Mouse (Mus musculus) kidney, adult 2 months (tissue): Measurements from ENCODE around the gene Olfr1223. TPM values are rescaled to one million over a fixed set of nuclear protein-coding genes. Genes with fewer than 3 reads are reported as not detected.
"Not testable (repeated sequence)": the region's sequence is repeated elsewhere in the genome, so short reads cannot be mapped to it uniquely, and the experiment has no call there.

ENCODE experiments used
- DNase-seq: peaks from one replicate; pipeline ENCODE4 v3.0.0; 2021
- H3K27ac ChIP-seq: fragments of 200-500 bp; 2 replicates; pipeline ENCODE4 v1.5.1; 2012; ENCODE audit warnings: low read depth, low read length, control low read depth, inconsistent platforms; ENCODE audit not compliant: insufficient read depth
- H3K27me3 ChIP-seq: fragments of 200-500 bp; replicated peaks from 2 replicates; pipeline ENCODE4 v1.6.1; 2012; ENCODE audit warnings: mild to moderate bottlenecking, moderate library complexity, low read length, inconsistent platforms; ENCODE audit not compliant: control insufficient read depth, insufficient read depth
- H3K36me3 ChIP-seq: fragments of 200-500 bp; 2 replicates; pipeline ENCODE4 v1.6.1; 2012; ENCODE audit warnings: mild to moderate bottlenecking, moderate library complexity, low read length, inconsistent platforms; ENCODE audit not compliant: control insufficient read depth, insufficient read depth
- H3K4me1 ChIP-seq: fragments of 200-500 bp; 2 replicates; pipeline ENCODE4 v1.6.1; 2011; ENCODE audit warnings: low read length; ENCODE audit not compliant: control insufficient read depth, insufficient read depth
- H3K4me3 ChIP-seq: fragments of 200-500 bp; 2 replicates; pipeline ENCODE4 v1.5.1; 2011; ENCODE audit warnings: mild to moderate bottlenecking, low read depth, low read length, control low read depth; ENCODE audit not compliant: insufficient read depth
- CTCF ChIP-seq: fragments of 200-500 bp; conservative IDR thresholded peaks from 2 replicates; pipeline ENCODE4 v1.5.1; 2011; ENCODE audit warnings: low read depth, mild to moderate bottlenecking, control low read depth, low read length, moderate library complexity, mixed read lengths; ENCODE audit not compliant: insufficient read depth, insufficient read length
- POLR2A ChIP-seq: fragments of 200-500 bp; IDR thresholded peaks from one replicate; pipeline ENCODE4 v1.6.1; 2011; ENCODE audit warnings: low read depth, low read length, control low read depth
- WGBS: fragments of 180-500 bp; shearing (Covaris S2); methylation state at CpG from one replicate; pipeline ENCODE4 v1.1.7; 2018; 5-methylcytosine and 5-hydroxymethylcytosine counted together
- polyA plus RNA-seq: library from polyadenylated mRNA; depleted of rRNA; stranded (reverse); fragments of >200 nt; gene quantifications from 2 replicates; pipeline ENCODE4 v1.2.3, GENCODE M21; 2012; rRNA removed

Olfr1223 gene
- not detected in 2 replicates for polyA plus RNA-seq

DNA sequence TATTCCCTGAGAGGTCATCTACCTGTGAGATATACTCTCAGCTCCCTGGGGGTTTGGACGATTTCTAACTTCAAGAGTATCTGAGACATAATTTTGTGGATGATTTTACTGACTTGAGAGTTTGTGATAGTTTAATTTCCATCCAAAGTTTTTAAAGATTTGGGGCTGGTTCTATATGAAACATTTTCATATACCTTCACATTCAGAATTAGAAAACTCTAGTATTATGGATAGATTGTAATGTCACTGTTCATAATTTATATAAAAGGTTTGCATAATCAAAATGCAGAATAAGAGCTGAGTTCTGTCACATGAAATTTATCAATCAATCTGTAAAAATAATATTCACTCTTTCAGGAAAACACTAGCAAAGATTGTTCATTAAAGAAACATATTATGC lies at the start of gene Olfr1223:
Olfr1223 (minus strand) TSS at position 101 of the 400 bp plus-strand sequence.
- DNase-seq = no peak
- TF ChIP-seq CTCF = no peak
- no peak for TF ChIP-seq POLR2A
- H3K27me3 ChIP-seq = no peaks in the 10 kb centered on the region
- no peak within 1 kb of the TSS for H3K4me3 ChIP-seq
- H3K4me1 ChIP-seq = no peaks in the 10 kb centered on the region
- no peaks in the 10 kb centered on the region for H3K36me3 ChIP-seq
- H3K27ac ChIP-seq = no peak within 1 kb of the TSS
- 63% methylated on average over 1 of the region's 1 CpGs for WGBS

DNA sequence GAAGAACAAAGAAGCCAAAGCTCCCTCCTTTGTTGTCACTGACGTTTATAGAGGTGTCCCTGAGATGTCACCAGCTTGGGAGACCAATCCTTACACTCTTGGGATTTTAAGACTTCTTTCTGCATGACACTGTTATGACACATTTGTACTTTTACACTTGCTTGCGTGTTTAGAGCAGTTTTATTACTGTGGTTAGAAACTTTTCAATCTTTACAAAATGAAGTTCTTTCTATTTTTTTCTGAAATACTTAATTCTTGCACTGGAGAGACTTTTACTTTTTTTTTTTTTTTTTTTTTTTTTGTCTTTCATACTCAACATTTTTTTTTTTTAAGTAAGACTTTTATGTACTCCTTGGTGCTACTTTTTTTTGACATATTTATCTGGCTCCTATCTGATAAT lies 48.6 kb upstream of the Olfr1223 start, which contains the start of gene Olfr1226:
Olfr1226 (minus strand) TSS at position 101 of the 400 bp plus-strand sequence.
- no peaks in the 10 kb centered on the region for H3K36me3 ChIP-seq
- no peak within 1 kb of the TSS for H3K4me3 ChIP-seq
- H3K27ac ChIP-seq = no peak within 1 kb of the TSS
- H3K4me1 ChIP-seq = no peaks in the 10 kb centered on the region
- DNase-seq = no peak
- TF ChIP-seq CTCF = no peak
- no peak for TF ChIP-seq POLR2A
- WGBS = 55% methylated on average over 2 of the region's 2 CpGs
- no peaks in the 10 kb centered on the region for H3K27me3 ChIP-seq

DNA sequence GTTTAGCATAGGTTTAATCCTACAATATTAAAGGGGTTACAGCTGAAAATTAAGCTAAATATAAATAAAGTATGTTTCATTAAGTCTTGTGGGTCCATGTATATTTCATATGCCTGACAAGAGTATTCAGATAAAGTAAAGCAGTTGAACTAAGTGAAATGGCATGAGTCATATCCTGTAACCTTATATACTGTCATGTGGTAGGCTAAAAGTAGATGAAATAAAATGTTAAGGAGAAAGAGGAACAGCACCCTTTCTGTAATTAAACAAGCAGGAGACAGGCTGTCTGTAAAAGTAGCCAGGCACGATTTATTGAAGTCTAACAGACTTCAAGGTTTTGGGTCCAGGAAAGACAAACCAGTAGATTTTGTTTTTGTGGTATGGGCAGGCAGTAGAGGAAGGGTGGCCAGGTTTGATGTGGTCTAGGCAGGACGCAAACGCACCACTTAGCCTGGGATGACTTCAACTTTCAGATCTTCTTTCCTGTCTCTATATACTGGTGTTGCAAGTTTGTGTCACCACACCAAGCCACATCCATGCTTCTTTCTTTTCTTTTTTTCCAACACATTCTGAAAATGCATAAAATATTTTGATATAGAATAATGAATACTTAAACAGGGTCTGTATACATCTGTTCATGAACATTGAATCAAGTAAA lies 45.1 kb upstream of the Olfr1223 start:
- H3K36me3 ChIP-seq = no peaks in the 10 kb centered on the region
- no peak overlapping the region for H3K27ac ChIP-seq
- TF ChIP-seq POLR2A = no peak
- no peak for TF ChIP-seq CTCF
- H3K27me3 ChIP-seq = no peaks in the 10 kb centered on the region
- 72% methylated on average over 3 of the region's 3 CpGs for WGBS
- no peaks in the 10 kb centered on the region for H3K4me1 ChIP-seq
- H3K4me3 ChIP-seq = no peak overlapping the region
- no peak for DNase-seq

DNA sequence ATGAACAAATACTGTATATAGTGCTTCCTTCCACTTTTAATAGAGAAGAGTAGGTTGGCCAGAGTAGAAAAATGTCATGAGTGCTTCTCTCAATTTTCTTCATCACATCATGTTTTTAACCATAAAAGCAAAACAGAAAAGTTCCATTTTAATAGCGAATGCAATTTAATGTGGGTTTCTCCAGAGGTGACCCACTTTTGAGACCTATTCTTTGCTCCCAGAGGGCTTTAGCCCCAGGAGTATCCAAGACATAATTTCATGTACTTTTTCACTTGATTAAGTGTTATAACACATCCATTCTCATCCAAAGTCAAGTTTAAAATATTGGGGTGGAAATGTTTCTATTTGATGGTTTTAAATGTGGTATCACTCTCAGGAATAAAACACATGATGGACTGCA lies 23.2 kb upstream of the Olfr1223 start, which contains the start of gene Olfr1225:
Olfr1225 (minus strand) TSS at position 101 of the 400 bp plus-strand sequence.
- H3K27me3 ChIP-seq = no peaks in the 10 kb centered on the region
- no peak within 1 kb of the TSS for H3K4me3 ChIP-seq
- DNase-seq = no peak
- H3K27ac ChIP-seq = no peak within 1 kb of the TSS
- WGBS = 96% methylated on average over 1 of the region's 1 CpGs
- H3K4me1 ChIP-seq = no peaks in the 10 kb centered on the region
- TF ChIP-seq POLR2A (no peak), CTCF (no peak)
- no peaks in the 10 kb centered on the region for H3K36me3 ChIP-seq

DNA sequence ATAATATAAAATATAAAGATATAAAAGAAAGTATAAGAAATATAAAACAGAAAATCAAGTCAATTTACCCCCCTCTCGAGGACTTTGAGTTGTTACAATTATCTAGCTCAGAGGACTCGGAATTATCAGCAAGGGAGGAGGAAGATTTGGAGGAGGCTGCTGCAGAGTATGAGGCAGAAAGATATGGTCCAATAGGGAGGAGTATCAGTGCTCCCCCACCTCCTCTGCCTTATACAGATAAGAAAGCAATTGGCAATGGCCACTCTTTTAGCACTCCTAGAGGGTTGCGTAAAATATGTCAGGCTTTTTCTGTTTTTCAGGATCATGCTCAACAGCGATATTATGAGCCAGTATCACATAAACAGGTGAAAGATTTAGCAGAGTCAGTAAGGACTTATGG lies 13.4 kb upstream of the Olfr1223 start:
- not testable (repeated sequence) for H3K27me3 ChIP-seq, H3K27ac ChIP-seq, H3K4me1 ChIP-seq, DNase-seq, H3K4me3 ChIP-seq, H3K36me3 ChIP-seq
- WGBS = 86% methylated on average over 4 of the region's 4 CpGs

DNA sequence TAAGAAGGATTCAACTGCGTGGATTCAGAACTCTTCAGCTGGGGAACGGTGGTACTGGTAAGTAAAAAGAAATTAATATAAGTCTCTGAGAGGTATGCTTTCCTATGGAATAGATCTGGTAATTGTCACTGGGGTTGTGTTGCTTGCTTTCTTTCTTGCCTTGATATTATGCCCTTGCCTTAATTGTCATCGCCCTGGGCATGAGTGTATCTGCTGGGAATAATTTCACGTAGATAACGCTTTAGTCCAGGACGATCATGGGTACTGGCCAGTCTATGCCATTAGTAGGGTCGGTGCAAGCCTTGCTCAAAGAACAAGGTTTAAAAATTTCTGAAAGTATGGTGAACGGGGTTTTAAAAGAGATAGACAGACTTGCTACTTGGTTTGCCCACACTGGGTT lies 12.6 kb upstream of the Olfr1223 start, which contains the start of gene Olfr1224-ps1:
Olfr1224-ps1 (minus strand) TSS at position 101 of the 400 bp plus-strand sequence.
- not testable (repeated sequence) for H3K27ac ChIP-seq, H3K4me1 ChIP-seq, H3K36me3 ChIP-seq, H3K4me3 ChIP-seq, DNase-seq, H3K27me3 ChIP-seq
- WGBS = 89% methylated on average over 8 of the region's 8 CpGs

DNA sequence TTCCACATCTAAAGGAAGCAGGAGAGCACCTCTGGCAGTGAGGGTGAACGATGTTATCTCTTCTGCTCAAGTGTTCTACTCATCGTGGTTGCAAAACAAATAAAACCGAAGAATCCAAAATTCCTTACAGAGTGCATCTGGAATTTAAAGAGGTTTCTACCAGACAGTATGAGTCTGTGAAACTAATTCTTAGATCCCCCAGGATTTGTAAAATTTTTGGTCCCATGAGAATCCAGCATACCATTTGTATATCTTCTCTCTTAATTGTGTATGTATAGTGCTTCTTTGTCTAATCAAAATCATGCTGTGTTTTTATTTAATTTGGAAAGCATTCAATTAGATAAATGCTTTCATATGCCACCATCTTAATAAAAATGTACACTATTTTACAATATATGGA lies 18.4 kb downstream of the Olfr1223 start, which contains the start of gene Olfr1222:
Olfr1222 (minus strand) TSS at position 101 of the 400 bp plus-strand sequence.
- H3K4me3 ChIP-seq = no peak within 1 kb of the TSS
- TF ChIP-seq POLR2A = no peak
- no peak for TF ChIP-seq CTCF
- H3K27ac ChIP-seq = no peak within 1 kb of the TSS
- H3K4me1 ChIP-seq = no peaks in the 10 kb centered on the region
- DNase-seq = no peak
- 73% methylated on average over 3 of the region's 3 CpGs for WGBS
- H3K36me3 ChIP-seq = no peaks in the 10 kb centered on the region
- H3K27me3 ChIP-seq = no peaks in the 10 kb centered on the region

DNA sequence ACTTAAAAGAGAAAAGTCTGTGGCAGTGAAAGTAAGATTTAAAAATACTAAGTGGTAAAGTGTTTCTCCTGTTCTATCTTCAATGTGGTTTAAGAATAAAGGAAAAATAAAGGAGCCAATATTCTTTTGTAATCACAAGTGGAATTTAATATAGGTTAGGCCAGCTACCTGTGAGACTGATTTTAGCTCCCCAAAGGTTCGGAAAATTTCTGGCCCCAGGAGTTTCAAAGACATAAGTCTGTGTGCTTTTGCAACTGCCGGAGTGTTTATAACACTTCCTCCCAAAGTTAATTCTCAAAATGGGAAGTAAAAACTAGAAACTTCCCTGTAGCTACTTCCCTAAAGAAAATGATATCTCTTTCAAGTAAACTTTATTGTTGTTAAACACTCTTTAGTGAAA lies 34.2 kb downstream of the Olfr1223 start, which contains the start of gene Olfr1221:
Olfr1221 (minus strand) TSS at position 101 of the 400 bp plus-strand sequence.
- Histone ChIP-seq H3K4me3 (no peak within 1 kb of the TSS), H3K27ac (no peak within 1 kb of the TSS), H3K4me1 (no peaks in the 10 kb centered on the region), H3K36me3 (no peaks in the 10 kb centered on the region), H3K27me3 (no peaks in the 10 kb centered on the region)
- 82% methylated on average over 2 of the region's 2 CpGs for WGBS
- TF ChIP-seq CTCF (no peak), POLR2A (no peak)
- DNase-seq = no peak
